Mouse (Mus musculus) testis, adult 2 months (tissue): Measurements from ENCODE around the gene Pigl.

Source experiments
- CTCF ChIP-seq: fragments of 200-500 bp; IDR thresholded peaks from 2 replicates; pipeline ENCODE4 v1.5.1; 2012; ENCODE audit warnings: low read depth, mild to moderate bottlenecking, inconsistent platforms, low read length, moderate library complexity; ENCODE audit not compliant: control insufficient read depth, insufficient read depth, insufficient replicate concordance
- POLR2A ChIP-seq: fragments of 200-500 bp; IDR thresholded peaks from 2 replicates; pipeline ENCODE4 v1.6.1; 2012; ENCODE audit warnings: low read depth, mild to moderate bottlenecking, inconsistent platforms, low read length, moderate library complexity; ENCODE audit not compliant: control insufficient read depth

DNA sequence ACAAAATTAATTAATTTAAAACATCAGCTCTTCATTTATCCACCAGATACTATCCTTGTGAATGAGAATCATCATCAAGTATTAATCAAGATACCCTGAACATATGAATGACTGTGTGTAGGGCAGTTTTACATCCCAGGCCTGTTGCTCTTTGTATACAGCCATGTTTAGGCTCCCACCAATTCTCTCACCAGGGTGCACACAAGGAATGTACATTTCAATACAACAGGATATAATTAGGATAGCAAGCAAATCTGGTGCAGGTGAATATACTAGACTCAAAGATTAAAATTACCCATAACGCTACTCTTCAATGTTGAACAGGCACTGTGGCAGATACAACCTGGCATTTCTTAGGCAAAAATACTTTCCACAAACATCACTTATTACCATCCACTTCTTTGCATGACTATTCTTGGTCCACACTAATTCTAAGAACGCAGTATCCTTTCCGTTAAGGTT, 2.2 kb upstream of the Pigl start:
- TF ChIP-seq POLR2A = no peak
- TF ChIP-seq CTCF = no peak
